Mouse (Mus musculus) spleen, adult 18-20 months (tissue): ENCODE measurements around the gene Gm9603.
"Not testable (repeated sequence)": the region's sequence is repeated elsewhere in the genome, so short reads cannot be mapped to it uniquely, and the experiment has no call there.

Experiments
- DNase-seq, 2 experiments: peaks; one replicate each; pipeline ENCODE4 v3.0.0; 2022; ENCODE audit warnings: mixed read lengths in 2 of 2

Gene Gm9603

GRCm38 (mm10) chr14:5687357-5687756 is at the start of gene Gm9603:
Gm9603 (minus strand) TSS chr14:5687457.
- not testable (repeated sequence) for DNase-seq

DNA sequence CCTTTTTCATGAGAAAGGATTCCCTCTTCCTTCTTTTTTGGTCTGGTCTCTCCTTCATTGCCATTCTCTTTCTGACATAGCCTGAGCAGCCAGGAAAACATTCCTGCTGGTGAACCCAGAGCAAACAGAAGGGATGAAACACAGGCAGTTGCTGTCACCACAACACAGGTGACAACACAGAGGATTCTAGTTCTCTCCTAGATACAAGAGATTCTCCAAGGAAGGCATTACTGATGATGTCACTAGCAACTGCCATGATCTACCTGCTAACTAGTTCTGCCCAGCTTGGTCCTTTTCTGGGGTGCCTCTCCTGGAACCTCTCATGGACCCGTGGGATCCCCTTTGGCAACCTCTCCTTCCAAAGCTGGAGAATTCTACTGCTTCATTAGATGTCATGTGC is 54.3 kb downstream of the Gm9603 start, which contains the start of gene Gm8265:
TSS of gene Gm8265 (minus strand) at position 101 of the 400 bp plus-strand sequence.
- not testable (repeated sequence) for DNase-seq
